Mouse (Mus musculus): ENCODE data around the gene Pigb. TPM values are rescaled to one million over a fixed set of nuclear protein-coding genes. Genes with fewer than 3 reads are reported as not detected.
"Not testable (repeated sequence)": the region's sequence is repeated elsewhere in the genome, so short reads cannot be mapped to it uniquely, and the experiment has no call there.

Gene Pigb
- polyA plus RNA-seq, 1 experiment = 23.9 TPM

DNA sequence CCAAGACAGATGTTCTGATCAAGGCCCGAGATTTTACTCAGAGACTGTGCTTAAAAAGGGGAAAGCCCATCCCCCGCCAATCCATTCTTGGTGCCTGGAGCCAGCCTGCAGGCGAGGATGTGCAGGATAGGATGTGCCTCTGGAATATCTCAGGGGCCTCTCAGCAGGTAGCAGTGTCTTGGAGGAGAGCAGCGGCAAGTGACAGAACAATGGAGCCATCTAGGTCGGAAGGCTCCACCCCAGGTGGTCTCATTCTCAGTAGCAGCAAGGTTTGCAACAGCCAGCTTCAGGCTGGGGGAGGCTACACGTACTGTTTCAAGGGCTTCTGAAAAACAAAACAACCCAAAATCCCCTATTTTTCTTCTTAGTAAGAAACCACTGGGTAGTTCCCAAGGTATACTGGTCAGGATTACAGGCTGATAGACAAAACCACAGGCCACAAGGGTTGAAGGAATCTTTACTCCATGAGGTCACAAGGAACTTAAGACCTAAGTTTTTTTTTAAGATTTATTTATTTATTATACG is 39.7 kb upstream of the Pigb start:
- WGBS = 60% methylated on average over 7 of the region's 7 CpGs
- H3K27ac ChIP-seq (ENCODE audit: insufficient read depth, low read length) = no peak overlapping the region
- H3K4me1 ChIP-seq (ENCODE audit: control insufficient read depth, insufficient read depth, low read length) = peaks cover 23% of the 10 kb centered on the region

DNA sequence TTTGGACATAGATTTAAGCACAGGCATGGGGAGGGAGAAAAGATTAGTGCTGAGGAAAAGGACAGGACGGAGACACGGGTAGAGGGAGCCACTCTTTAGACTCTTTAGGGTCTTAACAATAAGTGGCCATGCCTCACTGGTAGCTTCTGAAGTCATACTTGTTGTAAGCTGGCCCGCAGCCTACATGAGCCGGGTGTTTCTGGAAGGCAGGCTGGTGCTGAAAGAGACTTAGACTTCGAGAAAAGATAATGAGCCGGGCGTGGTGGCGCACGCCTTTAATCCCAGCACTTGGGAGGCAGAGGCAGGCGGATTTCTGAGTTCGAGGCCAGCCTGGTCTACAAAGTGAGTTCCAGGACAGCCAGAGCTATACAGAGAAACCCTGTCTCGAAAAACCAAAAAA is 39.2 kb upstream of the Pigb start:
- H3K4me1 ChIP-seq (ENCODE audit: control insufficient read depth, insufficient read depth, low read length) = peaks cover 20% of the 10 kb centered on the region
- not testable (repeated sequence) for H3K27me3 ChIP-seq (ENCODE audit: control insufficient read depth, insufficient read depth, low read length); H3K4me3 ChIP-seq (replicated peaks; ENCODE audit: insufficient read depth, low read depth, low read length); H3K27ac ChIP-seq (ENCODE audit: insufficient read depth, low read length); DNase-seq
- WGBS = 85% methylated on average over 11 of the region's 12 CpGs

More for the DNA sequence above, 39.7 kb upstream of the Pigb start:
- Histone ChIP-seq H3K4me3 (replicated peaks; ENCODE audit: insufficient read depth, low read depth, low read length) (no peak overlapping the region), H3K27me3 (ENCODE audit: control insufficient read depth, insufficient read depth, low read length) (no peaks in the 10 kb centered on the region)
- DNase-seq = no peak
- TF ChIP-seq CTCF (IDR thresholded peaks at IDR 0.05; ENCODE audit: borderline replicate concordance, insufficient read depth, low read depth, low read length) (no peak), POLR2A (IDR thresholded peaks at IDR 0.05; ENCODE audit: borderline replicate concordance, insufficient read depth, low read length) (no peak)

DNA sequence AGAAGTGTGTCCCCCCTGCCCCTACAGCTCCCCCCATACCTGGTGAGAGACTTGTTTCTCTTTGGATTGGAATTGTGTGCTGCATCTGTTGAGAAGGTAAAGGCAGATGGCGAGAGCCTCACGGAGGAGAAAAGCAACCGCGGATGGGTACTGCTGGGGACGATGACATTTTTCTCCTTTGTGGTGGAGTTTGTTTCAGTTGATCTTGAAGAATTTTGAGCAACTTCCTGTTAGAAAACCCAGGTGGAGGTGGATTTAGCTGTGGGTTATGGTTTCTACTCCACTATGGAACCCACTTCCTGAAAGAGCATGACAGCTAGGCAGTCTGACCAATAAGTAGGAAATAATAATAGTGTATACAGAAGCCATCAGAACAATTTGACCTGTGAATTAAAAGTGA is 33.0 kb upstream of the Pigb start:
- H3K4me1 ChIP-seq (ENCODE audit: control insufficient read depth, insufficient read depth, low read length) = peaks cover 3% of the 10 kb centered on the region; the same call in 1 of the 2 replicates
- TF ChIP-seq POLR2A (IDR thresholded peaks at IDR 0.05; ENCODE audit: borderline replicate concordance, insufficient read depth, low read length) = no peak
- TF ChIP-seq CTCF (IDR thresholded peaks at IDR 0.05; ENCODE audit: borderline replicate concordance, insufficient read depth, low read depth, low read length) = no peak
- WGBS = 41% methylated on average over 5 of the region's 5 CpGs

GRCm38 (mm10) chr9:73072426-73072825 is 32.2 kb upstream of the Pigb start:
- no peak overlapping the region for H3K27ac ChIP-seq (ENCODE audit: insufficient read depth, low read length)
- no peak for DNase-seq
- H3K27me3 ChIP-seq (ENCODE audit: control insufficient read depth, insufficient read depth, low read length) = no peaks in the 10 kb centered on the region
- peaks cover 6% of the 10 kb centered on the region; the same call in 1 of the 2 replicates for H3K4me1 ChIP-seq (ENCODE audit: control insufficient read depth, insufficient read depth, low read length)
- no peak overlapping the region for H3K4me3 ChIP-seq (replicated peaks; ENCODE audit: insufficient read depth, low read depth, low read length)
- WGBS = 81% methylated on average over 8 of the region's 8 CpGs
- TF ChIP-seq CTCF (IDR thresholded peaks at IDR 0.05; ENCODE audit: borderline replicate concordance, insufficient read depth, low read depth, low read length) = no peak
- TF ChIP-seq POLR2A (IDR thresholded peaks at IDR 0.05; ENCODE audit: borderline replicate concordance, insufficient read depth, low read length) = no peak

More for the DNA sequence above, 33.0 kb upstream of the Pigb start:
- H3K27me3 ChIP-seq (ENCODE audit: control insufficient read depth, insufficient read depth, low read length) = no peaks in the 10 kb centered on the region
- DNase-seq = no peak
- no peak overlapping the region for H3K27ac ChIP-seq (ENCODE audit: insufficient read depth, low read length)
- no peak overlapping the region for H3K4me3 ChIP-seq (replicated peaks; ENCODE audit: insufficient read depth, low read depth, low read length)

GRCm38 (mm10) chr9:73070971-73071659 is 30.9 kb upstream of the Pigb start:
- no peak for DNase-seq
- H3K27ac ChIP-seq (ENCODE audit: insufficient read depth, low read length) = no peak overlapping the region
- no peak overlapping the region for H3K4me3 ChIP-seq (replicated peaks; ENCODE audit: insufficient read depth, low read depth, low read length)
- TF ChIP-seq CTCF (IDR thresholded peaks at IDR 0.05; ENCODE audit: borderline replicate concordance, insufficient read depth, low read depth, low read length) (no peak), POLR2A (IDR thresholded peaks at IDR 0.05; ENCODE audit: borderline replicate concordance, insufficient read depth, low read length) (no peak)
- H3K4me1 ChIP-seq (ENCODE audit: control insufficient read depth, insufficient read depth, low read length) = peaks cover 6% of the 10 kb centered on the region; the same call in 1 of the 2 replicates
- no peaks in the 10 kb centered on the region for H3K27me3 ChIP-seq (ENCODE audit: control insufficient read depth, insufficient read depth, low read length)
- 79% methylated on average over 10 of the region's 10 CpGs for WGBS

- no peak for TF ChIP-seq POLR2A (IDR thresholded peaks at IDR 0.05; ENCODE audit: borderline replicate concordance, insufficient read depth, low read length)
- TF ChIP-seq CTCF (IDR thresholded peaks at IDR 0.05; ENCODE audit: borderline replicate concordance, insufficient read depth, low read depth, low read length) = no peak
- Histone ChIP-seq H3K4me1 (ENCODE audit: control insufficient read depth, insufficient read depth, low read length) (peaks cover 8% of the 10 kb centered on the region; the same call in 1 of the 2 replicates), H3K27me3 (ENCODE audit: control insufficient read depth, insufficient read depth, low read length) (no peaks in the 10 kb centered on the region), H3K27ac (ENCODE audit: insufficient read depth, low read length) (no peak overlapping the region), H3K4me3 (replicated peaks; ENCODE audit: insufficient read depth, low read depth, low read length) (no peak overlapping the region)
- no peak for DNase-seq
- WGBS = 83% methylated on average over 6 of the region's 6 CpGs
Measured at GRCm38 (mm10) chr9:73068688-73069087, 28.5 kb upstream of the Pigb start.

DNA sequence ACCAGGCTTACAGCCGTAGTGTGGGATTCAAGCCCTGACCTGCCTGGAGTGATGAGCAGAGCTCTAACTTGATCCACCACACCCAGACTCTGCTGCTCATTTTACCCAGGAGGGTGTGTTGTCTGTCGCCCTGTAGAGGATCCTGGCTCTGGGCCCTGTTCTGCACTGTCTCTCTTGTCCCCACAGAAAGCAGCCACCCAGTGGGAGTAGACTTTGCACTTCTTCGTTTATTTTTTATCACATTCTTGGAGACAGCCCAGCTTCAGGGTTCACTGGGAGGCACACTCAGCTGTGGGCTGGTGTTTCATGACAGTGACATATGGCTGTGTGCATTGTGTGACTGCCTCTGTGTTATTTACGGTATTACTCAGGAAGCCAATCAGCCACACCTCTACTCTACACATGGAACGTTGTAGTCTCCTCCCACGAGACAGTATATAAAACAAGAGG is 28.1 kb upstream of the Pigb start:
- TF ChIP-seq CTCF (IDR thresholded peaks at IDR 0.05; ENCODE audit: borderline replicate concordance, insufficient read depth, low read depth, low read length) (no peak), POLR2A (IDR thresholded peaks at IDR 0.05; ENCODE audit: borderline replicate concordance, insufficient read depth, low read length) (no peak)
- Histone ChIP-seq H3K4me3 (replicated peaks; ENCODE audit: insufficient read depth, low read depth, low read length) (no peak overlapping the region), H3K27ac (ENCODE audit: insufficient read depth, low read length) (no peak overlapping the region), H3K27me3 (ENCODE audit: control insufficient read depth, insufficient read depth, low read length) (no peaks in the 10 kb centered on the region), H3K4me1 (ENCODE audit: control insufficient read depth, insufficient read depth, low read length) (peaks cover 10% of the 10 kb centered on the region; the same call in 1 of the 2 replicates)
- 35% methylated on average over 6 of the region's 6 CpGs for WGBS
- DNase-seq = no peak

DNA sequence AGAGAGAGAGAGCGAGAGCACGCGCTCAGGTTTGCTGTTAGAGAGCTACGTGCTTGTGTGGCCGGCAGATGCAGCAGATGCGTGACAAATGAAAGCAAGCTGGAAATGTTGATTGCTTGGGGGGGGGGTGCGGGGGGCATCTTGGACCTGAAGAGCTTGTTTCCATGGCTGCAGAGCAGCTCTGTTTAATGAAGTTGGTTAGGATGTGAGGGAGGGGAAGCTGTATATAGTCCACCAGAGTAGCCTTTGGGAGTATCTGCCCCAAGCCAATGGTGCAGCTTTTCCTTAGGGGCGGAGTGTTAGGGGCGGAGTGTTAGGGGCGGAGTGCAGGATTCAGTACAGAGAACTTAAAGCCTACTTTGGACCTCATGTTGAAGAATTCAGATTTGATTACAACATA is 26.9 kb upstream of the Pigb start:
- WGBS = 54% methylated on average over 10 of the region's 10 CpGs
- TF ChIP-seq POLR2A (IDR thresholded peaks at IDR 0.05; ENCODE audit: borderline replicate concordance, insufficient read depth, low read length) = no peak
- TF ChIP-seq CTCF (IDR thresholded peaks at IDR 0.05; ENCODE audit: borderline replicate concordance, insufficient read depth, low read depth, low read length) = no peak
- no peak overlapping the region for H3K27ac ChIP-seq (ENCODE audit: insufficient read depth, low read length)
- no peaks in the 10 kb centered on the region for H3K27me3 ChIP-seq (ENCODE audit: control insufficient read depth, insufficient read depth, low read length)
- peaks cover 10% of the 10 kb centered on the region; the same call in 1 of the 2 replicates for H3K4me1 ChIP-seq (ENCODE audit: control insufficient read depth, insufficient read depth, low read length)
- H3K4me3 ChIP-seq (replicated peaks; ENCODE audit: insufficient read depth, low read depth, low read length) = no peak overlapping the region
- DNase-seq = no peak

Data from cerebellum, adult 2 months (tissue).